Mouse (Mus musculus) kidney, postnatal 36 days (tissue): ENCODE measurements around the gene Ugt1a2.

Experiments used
- DNase-seq, 2 experiments: peaks; one replicate each; pipeline ENCODE4 v3.0.0; 2021 to 2022; ENCODE audit warnings: mixed read lengths in 2 of 2

The Ugt1a2 gene

GRCm38 (mm10) chr1:88234646-88235045 is 34.2 kb downstream of the Ugt1a2 start:
- DNase-seq: peak in 1 of 2 experiments; percentile 10

- no peak for DNase-seq
These were observed 34.9 kb downstream of the Ugt1a2 start for GRCm38 (mm10) chr1:88235046-88235893.

GRCm38 (mm10) chr1:88235894-88236415 is 35.6 kb downstream of the Ugt1a2 start:
- DNase-seq: peak; percentile 59 to 64

- DNase-seq: no peak
These were observed 36.9 kb downstream of the Ugt1a2 start for GRCm38 (mm10) chr1:88237311-88237710.

- no peak for DNase-seq
These were observed 38.4 kb downstream of the Ugt1a2 start for GRCm38 (mm10) chr1:88238771-88239170.

- no peak for DNase-seq
These were observed 39.7 kb downstream of the Ugt1a2 start for GRCm38 (mm10) chr1:88240072-88240471.

GRCm38 (mm10) chr1:88240579-88240978 is 40.2 kb downstream of the Ugt1a2 start:
- no peak for DNase-seq

- DNase-seq: no peak
These were observed 43.5 kb downstream of the Ugt1a2 start for GRCm38 (mm10) chr1:88243861-88244260.

GRCm38 (mm10) chr1:88245881-88246280 is 45.5 kb downstream of the Ugt1a2 start:
- no peak for DNase-seq

- no peak for DNase-seq
These were observed 46.0 kb downstream of the Ugt1a2 start for GRCm38 (mm10) chr1:88246386-88246785.

- no peak for DNase-seq
These were observed 47.3 kb downstream of the Ugt1a2 start for GRCm38 (mm10) chr1:88247660-88248059.

- DNase-seq: no peak
These were observed 48.3 kb downstream of the Ugt1a2 start for GRCm38 (mm10) chr1:88248658-88249057.

GRCm38 (mm10) chr1:88249596-88249995 is 49.2 kb downstream of the Ugt1a2 start:
- DNase-seq: no peak

- no peak for DNase-seq
These were observed 49.6 kb downstream of the Ugt1a2 start for GRCm38 (mm10) chr1:88250023-88250422.

- DNase-seq: no peak
These were observed 52.7 kb downstream of the Ugt1a2 start for GRCm38 (mm10) chr1:88253106-88253505.

GRCm38 (mm10) chr1:88253540-88253939 is 53.1 kb downstream of the Ugt1a2 start:
- no peak for DNase-seq

GRCm38 (mm10) chr1:88254793-88255465 is 54.5 kb downstream of the Ugt1a2 start:
- DNase-seq: no peak

- no peak for DNase-seq
These were observed 55.1 kb downstream of the Ugt1a2 start for GRCm38 (mm10) chr1:88255466-88255857.

GRCm38 (mm10) chr1:88255989-88256754 is 55.8 kb downstream of the Ugt1a2 start:
- DNase-seq: no peak

GRCm38 (mm10) chr1:88256886-88257663 is 56.7 kb downstream of the Ugt1a2 start:
- DNase-seq: no peak

GRCm38 (mm10) chr1:88257681-88258080 is 57.3 kb downstream of the Ugt1a2 start:
- DNase-seq: no peak

GRCm38 (mm10) chr1:88258361-88258760 is 58.0 kb downstream of the Ugt1a2 start:
- DNase-seq: no peak
